Mouse (Mus musculus) thymus, adult 18-20 months (tissue): Measurements from ENCODE around the gene Upf1.
A peak's percentile ranks its signal among the peaks of the same experiment; 100 is the strongest.

Experiments
- DNase-seq, 2 experiments: peaks; one replicate each; pipeline ENCODE4 v3.0.0; 2022; ENCODE audit warnings: mixed read lengths in 2 of 2

Upf1 gene

DNA sequence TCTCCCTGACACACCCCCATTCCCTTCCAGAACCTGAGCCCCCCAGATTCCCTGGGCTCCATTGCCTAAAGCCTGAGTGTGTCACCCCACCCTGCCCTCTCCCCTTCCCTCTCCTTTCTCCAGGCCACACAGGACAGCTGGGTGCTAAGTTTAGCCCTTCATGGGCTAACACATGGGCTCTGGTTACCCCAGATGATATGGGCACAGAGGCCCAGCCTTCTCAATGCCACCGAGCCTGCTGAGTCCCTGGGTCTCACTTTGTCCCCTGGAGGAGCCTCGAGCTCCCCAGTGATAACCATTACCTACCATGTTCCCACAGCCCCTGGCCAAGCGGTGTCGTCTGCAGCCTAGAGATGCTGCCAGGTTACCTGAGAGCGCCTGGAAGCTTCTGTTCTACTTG lies 35.2 kb downstream of the Upf1 start:
- DNase-seq: no peak

DNA sequence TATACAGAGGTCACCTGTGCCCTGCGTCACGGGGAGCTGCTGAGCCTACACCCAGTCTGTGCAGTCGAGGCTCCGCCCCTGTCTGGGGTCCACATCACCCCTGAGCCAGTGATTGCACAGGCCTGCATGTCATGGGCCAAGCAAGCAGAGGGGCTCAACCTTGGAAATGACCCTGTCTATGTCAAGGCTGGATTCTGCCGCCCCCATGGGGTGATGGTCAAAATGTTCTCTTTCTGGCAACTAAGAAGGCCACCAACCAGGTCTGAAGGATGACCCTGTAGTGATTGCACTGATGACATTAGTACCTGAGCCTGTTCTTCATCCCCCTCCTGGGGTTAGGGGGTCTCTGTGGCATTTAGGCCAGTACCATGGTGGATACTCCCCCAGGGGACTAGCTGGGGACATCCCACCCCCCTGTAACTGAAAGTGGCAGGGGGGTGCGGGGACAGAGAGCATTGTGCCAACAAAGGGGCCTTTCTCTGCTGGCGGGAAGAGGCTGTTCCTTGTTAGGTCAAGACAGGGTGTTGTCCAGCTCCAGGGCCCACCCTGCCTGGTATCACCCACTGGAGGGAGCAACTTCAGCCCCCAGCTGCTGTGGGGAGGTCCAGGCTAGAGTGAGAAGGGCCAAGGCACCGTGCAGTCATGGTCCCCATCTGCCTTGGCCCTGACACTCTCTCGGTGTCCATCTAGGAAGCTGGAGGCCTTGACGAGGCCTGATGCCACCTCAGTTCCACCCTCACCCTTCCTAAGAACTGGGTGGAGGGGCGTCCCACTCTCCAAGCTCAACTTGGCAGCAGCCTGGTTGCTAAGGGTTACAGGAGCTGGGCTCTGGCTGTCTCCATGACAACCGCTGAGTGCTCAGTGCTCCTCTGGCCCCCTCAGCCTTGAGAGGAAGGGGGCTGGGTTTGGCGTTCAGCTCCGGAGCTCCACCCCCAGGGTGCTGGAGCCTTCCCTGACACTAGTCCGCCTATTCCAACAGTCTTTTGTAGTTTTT lies 36.3 kb downstream of the Upf1 start:
- no peak for DNase-seq

DNA sequence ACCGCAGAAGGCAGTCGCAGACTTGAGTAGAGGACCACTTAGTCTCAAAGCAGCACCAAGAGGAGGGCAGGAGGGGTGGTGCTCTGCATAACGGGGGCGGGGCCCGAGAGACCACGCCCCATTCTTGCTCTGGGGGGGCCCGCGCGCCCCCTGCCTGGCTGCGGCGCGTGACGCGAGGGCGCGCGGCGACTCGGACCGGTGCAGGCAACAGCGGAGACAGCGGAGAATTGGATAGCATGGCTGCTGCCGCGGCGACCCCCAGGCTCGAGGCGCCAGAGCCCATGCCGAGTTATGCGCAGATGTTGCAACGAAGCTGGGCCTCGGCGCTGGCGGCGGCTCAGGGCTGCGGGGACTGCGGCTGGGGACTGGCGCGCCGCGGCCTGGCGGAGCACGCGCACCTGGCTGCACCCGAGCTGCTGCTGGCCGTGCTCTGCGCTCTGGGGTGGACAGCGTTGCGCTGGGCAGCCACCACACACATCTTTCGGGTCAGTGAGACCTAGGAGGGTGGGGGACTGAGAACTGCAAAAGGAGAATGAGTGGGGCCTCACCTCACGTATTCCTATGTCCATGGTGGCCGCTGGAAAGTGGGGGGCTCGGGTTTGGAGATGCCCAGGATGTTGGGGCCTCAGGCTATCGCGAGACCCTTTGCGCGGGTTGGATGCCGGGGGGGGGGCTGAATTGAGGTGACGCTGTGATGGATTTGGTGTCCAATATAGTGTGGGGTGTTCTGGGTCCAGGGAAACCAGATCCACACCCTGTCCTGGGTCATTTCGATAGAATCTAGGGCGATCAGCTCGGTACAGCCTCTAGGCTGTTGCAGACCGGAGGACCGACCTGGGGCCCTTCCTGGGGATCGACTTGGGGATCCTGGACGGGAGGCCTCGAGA lies 37.2 kb downstream of the Upf1 start, which contains the start of gene Cers1:
Gene Cers1, plus strand, starts transcription at position 152 of the 887 bp plus-strand sequence.
- peak in 1 of 2 experiments; percentile 29 for DNase-seq

DNA sequence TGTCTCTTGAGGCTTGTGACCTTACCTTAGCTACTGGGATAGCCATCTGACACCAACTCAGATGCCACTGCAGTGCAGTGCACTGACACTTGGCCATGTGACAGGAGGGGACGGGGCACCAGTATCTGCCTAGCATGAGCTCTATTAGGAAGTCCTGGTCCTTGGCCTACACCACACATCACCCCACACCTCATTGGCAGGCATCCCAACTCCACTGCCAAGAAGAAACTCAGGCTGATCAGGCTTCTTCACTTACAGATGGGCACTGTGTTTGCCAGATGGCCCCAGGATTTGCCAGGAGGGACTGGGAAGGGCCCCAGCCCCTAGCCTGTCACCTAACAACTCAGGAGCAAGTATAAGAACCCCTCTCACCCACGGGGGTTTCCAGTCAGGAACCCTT lies 39.7 kb downstream of the Upf1 start:
- DNase-seq: no peak

DNA sequence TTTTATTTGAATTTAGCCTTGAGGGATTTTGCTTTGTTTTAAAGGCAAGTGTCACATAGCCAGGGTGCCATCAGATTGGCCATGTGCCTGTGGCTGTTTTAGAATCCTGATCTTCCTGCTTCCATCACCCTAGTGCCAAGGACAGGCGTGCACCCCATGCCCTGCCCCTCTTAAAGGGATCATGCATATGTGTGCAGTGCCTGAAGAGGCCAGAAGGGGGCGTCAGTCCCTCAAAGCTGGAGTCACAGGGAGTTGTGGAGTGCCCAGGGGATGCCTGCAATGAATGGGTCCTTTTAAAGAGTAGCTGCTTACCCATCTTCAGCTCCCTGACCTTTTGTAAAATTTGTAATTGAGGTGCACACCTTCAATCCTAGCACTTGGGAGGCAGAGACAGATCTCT lies 43.8 kb downstream of the Upf1 start:
- no peak for DNase-seq

DNA sequence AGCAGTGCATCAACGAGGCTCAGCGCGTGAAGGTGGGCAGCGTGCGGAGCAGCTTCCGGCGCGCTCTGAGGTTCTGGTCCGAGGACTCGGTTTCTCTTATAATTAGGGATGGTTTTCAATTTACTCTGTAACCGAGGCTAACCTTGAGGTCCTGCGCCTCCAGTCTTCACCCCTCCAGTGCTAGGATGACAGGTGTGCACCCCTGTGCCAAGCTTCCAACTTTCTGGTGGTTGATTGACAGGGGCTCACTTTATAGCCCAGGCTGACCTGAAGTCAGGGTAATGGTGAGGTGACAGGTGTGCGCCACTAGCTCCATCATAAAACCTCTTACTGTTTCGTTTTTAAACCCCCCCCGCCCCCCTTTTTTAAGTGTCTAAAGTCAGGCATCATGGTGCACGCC lies 50.2 kb downstream of the Upf1 start:
- no peak for DNase-seq

DNA sequence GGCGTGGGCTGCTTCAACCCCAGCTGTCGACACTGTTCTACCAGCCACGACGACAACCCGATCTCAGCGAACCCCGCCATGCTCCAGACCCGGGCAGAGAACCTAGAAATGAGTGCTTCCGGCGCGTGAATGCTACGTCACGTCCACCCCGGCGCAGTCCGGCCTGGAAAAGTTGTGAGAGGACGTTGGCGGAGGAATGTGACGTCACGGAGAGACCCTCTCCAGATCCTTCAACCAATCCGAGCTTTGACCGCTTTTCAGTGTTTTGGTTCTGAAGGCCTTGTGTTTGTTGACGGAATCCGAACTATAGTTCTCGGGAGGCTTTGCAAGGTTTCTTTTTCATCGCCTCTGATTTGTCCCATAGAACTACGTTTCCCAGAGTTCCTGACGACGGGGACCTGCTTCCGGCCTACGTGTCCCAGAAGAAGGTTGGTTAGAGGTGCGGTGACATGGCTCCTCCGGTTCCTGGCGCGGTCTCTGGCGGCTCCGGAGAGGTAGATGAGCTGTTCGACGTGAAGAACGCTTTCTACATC lies 50.7 kb downstream of the Upf1 start, which contains the start of the genes Ddx49 and Cope:
Gene Ddx49, minus strand, starts transcription at position 132 of the 533 bp plus-strand sequence.
Gene Cope, plus strand, starts transcription at position 161 of the 533 bp plus-strand sequence.
- DNase-seq: peak; percentile 81 to 86

DNA sequence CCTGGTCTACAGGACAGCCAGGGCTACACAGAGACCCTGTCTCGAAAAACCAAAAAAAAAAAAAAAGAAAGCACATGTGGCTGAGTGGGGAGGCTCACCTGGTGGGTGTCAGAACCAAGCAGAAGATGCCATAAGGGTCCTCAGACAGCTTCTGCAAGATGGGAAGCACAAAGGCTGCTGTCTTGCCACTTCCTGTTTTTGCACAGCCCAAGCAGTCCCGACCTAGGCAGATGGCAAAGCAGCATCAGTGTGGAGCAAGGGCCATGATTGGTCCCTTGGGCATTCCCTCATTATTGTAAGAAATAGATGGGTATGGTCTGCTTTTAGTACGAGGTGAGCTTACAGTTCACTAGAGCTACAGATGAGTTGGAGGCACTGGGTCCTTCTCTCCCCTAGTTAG lies 52.2 kb downstream of the Upf1 start:
- DNase-seq: no peak

DNA sequence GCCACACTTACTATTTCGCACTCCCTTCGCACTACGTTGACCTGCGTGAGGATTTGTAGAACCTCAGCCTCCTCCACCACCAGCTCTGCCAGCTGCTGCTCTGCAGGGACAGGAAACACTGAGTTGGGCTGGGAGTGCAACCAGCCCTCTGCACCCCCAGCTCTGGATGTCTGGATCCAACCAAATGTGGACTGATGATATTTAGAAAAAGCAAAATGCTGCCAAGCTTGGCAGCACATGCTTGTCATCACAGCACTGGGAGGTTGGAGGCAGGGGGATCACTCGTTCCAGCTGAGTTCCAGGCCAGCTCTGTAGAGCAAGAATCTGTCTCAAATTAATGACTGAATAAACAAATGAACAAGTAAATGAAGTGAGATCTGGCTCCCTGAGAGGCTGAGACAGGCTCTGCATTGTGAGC lies 59.1 kb downstream of the Upf1 start:
- DNase-seq: no peak

DNA sequence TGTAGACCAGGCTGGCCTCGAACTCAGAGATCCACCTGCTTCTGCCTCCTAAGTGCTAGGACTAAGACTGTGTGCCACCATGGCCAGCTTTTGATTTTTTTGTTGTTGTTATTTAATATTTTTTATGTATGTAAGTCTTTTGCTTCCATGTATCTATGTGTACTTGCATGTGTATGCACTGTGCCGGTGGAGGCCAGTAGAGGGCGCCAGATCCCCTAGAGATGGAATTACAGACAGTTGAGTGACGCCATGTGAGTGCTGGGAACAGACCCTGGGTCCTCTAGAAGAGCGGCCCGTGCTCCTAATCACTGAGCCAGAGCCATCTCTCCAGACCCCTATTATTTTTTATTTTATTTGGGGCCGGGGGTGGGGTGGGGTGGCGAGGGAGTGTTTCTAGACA lies 66.3 kb downstream of the Upf1 start:
- no peak for DNase-seq

DNA sequence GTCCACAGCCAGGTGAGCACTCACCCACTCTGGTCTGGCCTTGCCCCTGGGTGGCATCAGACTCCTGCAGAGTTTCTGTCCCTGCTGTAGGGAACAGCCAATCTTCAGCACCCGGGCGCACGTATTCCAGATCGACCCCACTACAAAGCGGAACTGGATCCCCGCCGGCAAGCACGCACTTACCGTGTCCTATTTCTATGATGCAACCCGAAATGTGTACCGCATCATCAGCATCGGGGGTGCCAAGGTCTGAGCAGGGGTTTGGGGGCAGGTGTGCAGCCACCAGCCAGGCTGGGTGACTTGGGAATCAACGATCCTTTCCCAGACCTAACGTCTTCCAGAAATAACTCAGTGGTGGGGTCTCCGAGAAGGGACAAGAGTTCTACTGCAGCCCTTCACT lies 67.8 kb downstream of the Upf1 start:
- DNase-seq: no peak

DNA sequence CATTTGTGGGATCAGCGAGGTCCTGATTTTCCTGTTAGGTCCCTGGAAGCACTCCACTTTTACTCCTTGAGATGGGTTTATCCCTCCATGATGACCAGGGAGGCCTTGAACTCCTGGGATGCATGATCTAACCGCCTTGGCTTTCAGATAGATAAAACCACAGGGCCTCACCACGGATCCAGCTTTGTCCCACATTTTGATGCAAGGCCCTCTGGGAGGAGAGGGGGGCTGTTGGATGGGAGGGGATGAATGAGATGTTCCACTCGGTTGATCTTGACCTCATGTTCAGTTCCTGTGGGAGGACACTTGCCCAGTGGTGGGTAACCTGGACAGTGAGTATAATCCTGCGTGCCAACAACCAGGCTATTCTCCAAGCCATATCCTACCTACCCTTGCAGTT lies 68.7 kb downstream of the Upf1 start:
- no peak for DNase-seq

DNA sequence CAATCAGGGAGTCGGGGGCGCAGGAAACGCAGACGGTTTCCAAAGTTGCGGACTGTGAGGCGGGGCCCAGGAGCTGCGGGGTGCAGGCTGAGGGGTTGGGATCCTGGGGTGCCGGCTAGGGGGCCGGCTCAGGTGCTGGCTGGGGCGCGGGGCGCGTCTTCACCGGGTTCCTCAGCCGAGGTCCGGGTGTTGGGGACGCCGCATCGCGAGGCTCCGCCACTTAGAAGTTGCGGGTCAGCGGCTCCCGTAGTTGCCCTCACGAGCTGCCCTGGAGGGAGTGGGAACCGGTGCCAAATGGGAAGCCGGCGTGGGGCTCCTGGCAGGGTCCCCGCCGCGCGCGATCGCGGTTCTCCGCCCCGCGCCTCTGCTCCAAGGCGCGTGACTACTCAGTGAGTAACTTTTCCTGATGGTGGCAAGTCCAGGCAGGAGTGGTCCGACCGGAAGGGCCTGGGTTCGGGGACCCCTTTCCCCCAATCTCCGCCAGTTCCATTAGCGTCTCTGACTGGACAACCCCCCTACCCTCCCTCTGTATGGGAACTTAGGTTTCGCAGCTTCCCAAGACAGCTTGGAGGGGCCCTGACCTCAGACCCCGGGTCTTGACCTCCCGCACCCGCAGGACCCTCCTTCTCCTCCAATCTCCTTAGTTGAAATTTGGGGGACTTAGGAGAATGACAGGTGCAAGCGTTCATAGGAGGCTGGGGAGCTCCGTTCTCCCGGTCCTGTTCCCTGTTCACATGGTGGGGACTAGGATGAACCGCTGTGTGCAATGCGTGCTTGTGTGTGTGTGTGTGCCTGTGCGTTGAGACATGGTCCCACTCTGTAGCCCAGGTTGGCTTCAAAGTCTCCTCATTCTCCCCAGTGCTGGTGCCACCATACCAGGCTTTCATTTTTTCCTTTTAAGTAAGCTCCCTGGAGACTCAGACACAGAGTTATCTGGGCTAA lies 69.7 kb downstream of the Upf1 start:
- peak in 1 of 2 experiments; percentile 18 for DNase-seq

DNA sequence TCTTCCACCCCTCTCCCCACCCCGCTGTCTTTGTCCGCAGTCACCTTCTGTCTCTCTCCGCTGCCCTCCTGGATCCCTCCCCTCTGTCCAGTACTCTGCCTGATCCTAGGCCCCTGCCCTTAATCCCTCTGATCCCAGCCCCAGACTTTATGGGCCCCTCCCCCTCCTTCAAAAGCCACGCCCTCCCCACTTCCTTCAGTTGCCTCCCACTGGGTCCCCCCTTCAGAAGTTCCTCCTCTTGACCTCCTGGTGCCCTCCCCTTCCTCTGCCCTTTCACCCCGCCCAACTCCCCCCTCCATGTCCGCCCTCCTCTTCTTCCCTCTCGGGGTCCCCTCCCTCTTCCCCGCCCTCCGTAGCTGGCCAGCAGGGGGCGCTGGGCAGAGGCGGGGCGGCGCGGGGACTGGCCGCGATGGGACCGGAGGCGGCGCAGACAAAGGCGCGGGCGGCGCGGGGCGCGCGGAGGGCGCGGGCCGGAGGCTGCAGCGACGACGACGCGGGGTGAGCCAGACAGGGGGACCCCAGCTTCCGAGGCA lies 70.4 kb downstream of the Upf1 start, which contains the start of gene Homer3:
Gene Homer3, plus strand, starts transcription at position 225 of the 533 bp plus-strand sequence.
- DNase-seq: peak; percentile 85 to 91
